Mouse (Mus musculus): Measurements from ENCODE around the gene Kif26a. TPM values are rescaled to one million over a fixed set of nuclear protein-coding genes. Genes with fewer than 3 reads are reported as not detected.
A peak's percentile ranks its signal among the peaks of the same experiment; 100 is the strongest.

The Kif26a gene
- total RNA-seq, 2 experiments from 2014 or later, result not detected

- ATAC-seq (replicated peaks; ENCODE audit: low FRiP score, low TSS enrichment, poor library complexity, severe bottlenecking), result no peak
Measured at GRCm38 (mm10) chr12:112128526-112128925, 17.5 kb upstream of the Kif26a start.

DNA sequence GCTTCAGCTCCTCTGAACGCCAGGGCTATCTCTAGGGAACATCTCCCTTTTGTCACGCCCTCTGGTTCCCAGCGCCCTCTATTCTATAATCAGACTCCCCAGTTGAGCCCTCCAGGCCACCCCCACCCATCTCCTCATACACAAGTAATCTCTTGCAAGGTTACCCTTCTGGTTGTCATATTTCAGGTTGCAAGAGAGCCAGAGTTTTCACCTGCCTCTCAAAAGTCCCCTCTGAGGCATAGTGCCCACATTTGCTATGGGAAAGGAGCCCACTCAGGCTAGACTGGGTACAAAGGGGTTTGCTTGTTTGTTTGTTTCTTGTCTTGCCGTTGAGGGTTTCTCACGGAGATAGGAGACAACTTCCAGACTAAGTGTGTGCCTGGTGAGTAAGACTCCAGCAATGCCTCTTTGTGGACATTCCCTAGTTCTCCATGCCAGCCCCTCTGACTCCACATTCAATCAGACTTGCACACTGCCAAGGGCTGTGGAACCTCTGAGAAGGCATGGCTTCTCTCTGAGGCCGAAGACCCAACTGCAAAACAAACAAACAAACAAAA lies 16.6 kb upstream of the Kif26a start:
- ATAC-seq (replicated peaks; ENCODE audit: low FRiP score, low TSS enrichment, poor library complexity, severe bottlenecking), result no peak

DNA sequence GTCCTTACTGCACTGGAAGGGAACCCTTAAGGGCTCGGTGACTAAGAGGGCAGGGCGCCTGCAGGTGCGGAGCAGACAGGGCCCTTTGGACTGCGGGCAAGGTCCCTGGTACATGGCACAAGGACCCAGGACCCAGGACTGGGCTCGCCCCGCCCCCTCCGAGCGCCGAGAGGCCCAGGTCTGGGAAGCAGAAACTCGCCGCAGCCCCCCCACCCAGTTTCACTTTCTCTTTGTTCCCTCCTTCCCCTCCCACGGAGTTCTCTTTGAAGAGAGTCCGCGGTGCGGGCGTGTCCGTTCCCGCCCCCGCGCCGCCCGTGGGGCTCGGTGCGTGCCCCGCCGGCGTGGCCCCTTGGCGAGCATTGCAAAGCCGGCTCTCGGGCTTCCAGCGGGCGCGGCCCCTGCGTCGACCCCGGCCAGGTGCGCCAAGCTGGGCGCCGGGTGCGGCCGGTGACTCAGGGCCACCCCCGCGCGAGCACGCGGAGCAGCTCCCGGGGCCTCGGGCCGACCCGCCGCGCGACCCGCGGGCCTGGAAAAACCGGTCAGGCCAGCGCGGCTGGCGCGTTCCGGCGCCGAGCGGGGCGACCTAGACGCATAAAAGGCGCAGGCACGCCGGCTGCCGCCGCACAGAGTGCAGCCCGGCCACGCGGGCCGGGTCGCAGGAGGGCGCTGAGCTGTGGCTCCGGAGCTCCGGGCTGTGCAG lies 15.7 kb upstream of the Kif26a start:
- no peak for ATAC-seq (replicated peaks; ENCODE audit: low FRiP score, low TSS enrichment, poor library complexity, severe bottlenecking)

GRCm38 (mm10) chr12:112130957-112131356 lies 15.1 kb upstream of the Kif26a start:
- no peak for ATAC-seq (replicated peaks; ENCODE audit: low FRiP score, low TSS enrichment, poor library complexity, severe bottlenecking)

DNA sequence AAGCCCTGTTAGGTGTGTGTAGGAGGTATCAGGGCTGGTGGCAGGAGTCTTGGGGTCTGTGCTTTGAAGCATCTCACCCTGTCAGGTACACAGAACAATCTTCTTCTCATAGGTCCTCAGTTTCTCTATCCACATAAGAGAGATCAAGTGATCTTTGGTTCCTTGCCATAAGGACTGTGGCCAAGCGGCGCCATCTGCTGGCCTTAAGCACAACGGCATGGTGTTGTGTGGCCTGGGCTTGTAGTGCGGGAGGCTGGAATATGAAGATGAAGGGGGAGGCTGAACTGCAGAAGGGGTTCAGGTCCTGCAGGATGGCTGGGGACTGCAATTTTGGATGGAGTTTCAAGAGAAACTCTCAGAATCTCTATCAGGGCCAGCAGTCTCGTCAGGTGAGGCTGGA lies 5.8 kb upstream of the Kif26a start:
- ATAC-seq (replicated peaks; ENCODE audit: low FRiP score, low TSS enrichment, poor library complexity, severe bottlenecking), result peak; percentile 66

GRCm38 (mm10) chr12:112140745-112141144 lies 5.3 kb upstream of the Kif26a start:
- no peak for ATAC-seq (replicated peaks; ENCODE audit: low FRiP score, low TSS enrichment, poor library complexity, severe bottlenecking)

DNA sequence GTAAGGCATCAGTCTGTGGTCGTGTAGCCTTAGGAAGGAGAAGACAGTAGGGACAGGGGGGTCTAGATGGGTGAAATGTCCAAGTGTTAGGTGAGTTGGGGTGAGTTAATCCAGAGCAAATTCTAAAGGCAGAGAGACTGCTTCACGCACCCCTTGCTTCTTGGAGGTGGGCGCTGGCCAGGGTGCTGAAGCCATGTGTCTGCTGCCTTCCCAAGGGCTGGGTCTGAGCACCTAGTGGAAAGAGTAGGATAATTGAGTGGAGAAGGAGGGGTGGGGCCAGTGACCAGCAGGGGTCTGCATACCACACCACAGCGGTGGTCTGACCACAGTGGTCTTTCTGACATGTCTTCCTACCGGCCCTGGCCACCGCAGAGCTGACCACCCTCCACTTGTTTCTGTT lies 4.7 kb upstream of the Kif26a start:
- peak; percentile 37; the same call in 1 of the 2 replicates for ATAC-seq (replicated peaks; ENCODE audit: low FRiP score, low TSS enrichment, poor library complexity, severe bottlenecking)

- no peak for ATAC-seq (replicated peaks; ENCODE audit: low FRiP score, low TSS enrichment, poor library complexity, severe bottlenecking)
Measured at GRCm38 (mm10) chr12:112143116-112143832, 2.7 kb upstream of the Kif26a start.

DNA sequence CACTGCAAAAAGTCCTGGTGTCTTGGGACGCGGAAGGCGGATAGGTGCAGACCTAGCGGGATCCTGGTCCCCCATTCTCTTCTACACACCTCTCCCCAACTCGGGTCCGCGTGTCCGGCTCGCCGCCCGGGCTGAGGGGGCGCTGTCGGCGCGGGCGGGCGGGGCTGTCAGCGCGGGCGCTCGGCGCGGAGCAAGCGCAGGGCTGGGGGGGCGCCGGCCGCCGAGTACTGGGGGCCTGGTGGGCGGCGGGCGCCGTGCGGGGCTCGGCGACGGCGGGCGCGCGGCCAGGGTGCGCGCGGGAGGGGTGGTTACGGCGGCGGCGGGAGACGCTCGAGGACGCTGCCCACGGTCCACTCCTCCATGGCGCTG lies 2.2 kb upstream of the Kif26a start:
- no peak for ATAC-seq (replicated peaks; ENCODE audit: low FRiP score, low TSS enrichment, poor library complexity, severe bottlenecking)

DNA sequence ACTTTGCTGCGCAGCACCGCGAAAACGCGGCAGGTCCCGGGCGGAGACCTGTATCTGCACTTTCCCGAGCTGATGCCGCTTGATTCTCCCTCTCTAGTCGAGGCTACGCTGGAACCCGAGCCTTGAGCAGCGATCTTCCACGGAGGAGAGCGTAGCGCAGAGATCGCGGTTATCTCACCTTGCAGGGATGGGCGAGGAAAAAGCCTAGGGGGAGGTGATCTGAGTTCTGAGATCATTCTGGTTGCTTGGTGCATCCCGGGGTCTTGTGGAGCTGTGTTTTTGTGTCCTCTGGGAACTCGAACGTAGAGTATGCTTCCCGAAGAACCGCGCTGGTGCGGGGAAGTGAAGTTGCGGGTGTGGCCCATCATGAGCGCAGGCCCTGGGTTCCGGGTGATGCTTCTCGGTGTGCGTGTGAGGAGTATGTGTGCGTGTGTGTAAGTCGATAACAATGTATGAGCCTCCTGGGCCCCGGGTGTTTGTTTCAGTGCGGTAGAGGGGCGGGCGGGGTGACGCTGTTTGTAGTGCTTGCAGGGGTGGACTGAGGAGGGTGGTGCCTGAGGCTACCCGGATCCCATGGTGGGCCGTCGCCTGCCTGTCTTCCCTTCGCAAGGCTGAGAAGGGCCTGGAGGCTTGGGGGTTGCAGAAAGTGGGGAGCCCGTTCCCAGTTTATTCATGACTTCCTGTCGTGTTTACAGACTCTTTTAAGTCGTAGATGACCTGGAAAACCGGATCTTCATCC lies 1.5 kb upstream of the Kif26a start:
- ATAC-seq (replicated peaks; ENCODE audit: low FRiP score, low TSS enrichment, poor library complexity, severe bottlenecking), result no peak

GRCm38 (mm10) chr12:112145211-112145874 lies 665 bp upstream of the Kif26a start:
- ATAC-seq (replicated peaks; ENCODE audit: low FRiP score, low TSS enrichment, poor library complexity, severe bottlenecking), result peak; percentile 71

DNA sequence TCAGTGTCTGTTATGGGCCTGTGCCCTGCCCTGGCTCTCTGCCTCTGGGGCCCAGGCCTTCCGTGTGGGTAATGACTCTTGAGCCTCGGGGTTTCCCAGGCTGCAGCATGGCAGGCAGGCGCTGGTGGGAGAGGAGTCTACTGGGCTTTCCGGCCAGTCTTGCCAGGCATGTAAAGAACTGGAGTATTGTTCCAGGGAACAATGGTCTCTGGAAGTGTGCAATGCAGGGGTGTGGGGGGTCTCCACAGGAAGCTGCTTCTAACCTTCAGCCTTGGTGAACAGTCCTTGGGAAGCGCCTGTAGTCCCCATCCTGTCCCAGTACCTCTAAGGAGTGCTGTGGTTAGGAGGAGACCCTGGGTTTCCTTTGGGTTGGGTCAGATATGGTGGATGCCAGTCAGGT lies 1.4 kb downstream of the Kif26a start:
- no peak for ATAC-seq (replicated peaks; ENCODE audit: low FRiP score, low TSS enrichment, poor library complexity, severe bottlenecking)

- no peak for ATAC-seq (replicated peaks; ENCODE audit: low FRiP score, low TSS enrichment, poor library complexity, severe bottlenecking)
Measured at GRCm38 (mm10) chr12:112150011-112150410, 4.0 kb downstream of the Kif26a start.

DNA sequence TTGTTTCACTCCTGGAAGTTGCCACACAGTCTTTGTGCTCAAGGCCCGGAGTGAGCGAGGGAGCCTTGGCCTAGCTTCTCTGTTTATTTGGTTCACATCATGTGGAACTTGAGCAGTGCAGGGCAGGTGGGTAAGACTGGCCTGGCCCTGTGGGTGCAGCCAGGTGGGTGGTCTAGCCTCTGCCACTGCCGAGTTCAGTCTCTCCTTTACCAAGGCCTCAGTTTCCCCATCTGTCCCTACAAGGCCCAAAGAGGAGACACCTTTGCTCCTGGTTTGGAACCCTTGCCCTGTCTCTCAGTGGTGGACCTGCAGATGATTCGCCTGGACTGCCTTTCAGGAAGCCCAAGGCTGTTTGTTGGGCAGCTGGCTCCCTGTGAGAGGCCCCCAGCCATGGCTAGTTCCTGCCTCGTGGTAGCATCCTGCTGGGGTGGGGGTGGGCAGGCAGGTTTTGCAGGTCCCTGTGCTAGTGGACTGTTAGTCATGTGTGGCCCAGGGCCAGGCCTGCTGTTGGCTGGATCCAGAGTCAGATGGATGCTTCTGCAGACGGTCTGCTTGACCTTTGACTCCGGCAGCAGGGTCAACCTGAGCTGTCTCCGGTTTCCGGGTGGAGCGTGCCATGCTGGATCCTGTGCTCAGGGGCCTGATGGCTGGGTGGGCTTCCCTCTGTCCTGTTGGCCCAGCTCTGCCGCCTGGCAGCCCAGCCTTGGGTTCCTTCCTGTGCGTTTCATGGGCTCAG lies 5.4 kb downstream of the Kif26a start:
- no peak for ATAC-seq (replicated peaks; ENCODE audit: low FRiP score, low TSS enrichment, poor library complexity, severe bottlenecking)

DNA sequence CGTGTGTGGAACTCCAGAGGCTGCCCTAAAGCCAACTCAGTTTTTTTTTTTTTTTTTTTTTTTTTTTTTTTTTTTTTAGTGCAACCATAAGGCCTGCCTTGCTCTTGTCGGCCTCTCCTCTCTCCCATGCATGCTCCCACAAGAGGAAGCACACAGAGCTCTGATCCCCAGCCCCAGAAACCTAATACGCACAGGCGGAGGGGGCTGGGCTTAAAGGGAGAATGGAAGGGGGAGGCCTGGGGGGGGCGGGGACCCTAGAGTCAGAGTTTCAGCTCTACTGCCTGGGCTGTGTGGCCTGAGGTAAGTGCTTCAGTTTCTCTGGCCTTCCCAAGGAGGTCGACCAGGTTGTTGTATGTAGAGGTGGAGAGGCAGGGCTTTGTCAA lies 6.0 kb downstream of the Kif26a start:
- no peak for ATAC-seq (replicated peaks; ENCODE audit: low FRiP score, low TSS enrichment, poor library complexity, severe bottlenecking)

GRCm38 (mm10) chr12:112153597-112153996 lies 7.6 kb downstream of the Kif26a start:
- no peak for ATAC-seq (replicated peaks; ENCODE audit: low FRiP score, low TSS enrichment, poor library complexity, severe bottlenecking)

GRCm38 (mm10) chr12:112154476-112154875 lies 8.5 kb downstream of the Kif26a start:
- ATAC-seq (replicated peaks; ENCODE audit: low FRiP score, low TSS enrichment, poor library complexity, severe bottlenecking), result no peak

GRCm38 (mm10) chr12:112155218-112156051 lies 9.4 kb downstream of the Kif26a start:
- no peak for ATAC-seq (replicated peaks; ENCODE audit: low FRiP score, low TSS enrichment, poor library complexity, severe bottlenecking)

Measured in megakaryocyte-erythroid progenitor cell, adult 5-6 weeks (primary cell).